9 mouse cellular contexts compared by ENCODE assay signal in the genomic region with DNA sequence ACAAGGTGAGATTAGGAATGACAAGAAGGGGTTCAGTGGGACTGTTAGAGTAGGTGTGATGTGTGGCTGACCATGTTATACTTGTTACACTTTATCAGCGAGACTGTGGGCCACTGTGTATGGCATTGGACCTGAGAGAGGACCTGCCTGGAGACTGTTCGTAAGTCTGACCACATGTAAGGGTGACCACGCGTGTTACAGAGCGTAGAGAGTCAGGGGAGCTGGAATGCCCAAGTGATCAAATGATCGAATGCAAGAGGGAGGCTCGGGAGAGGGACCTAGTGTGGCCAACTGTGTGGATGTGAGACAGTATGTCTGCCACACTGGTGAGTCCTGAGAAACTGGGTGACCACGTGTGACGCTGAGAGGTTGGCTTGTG. TPM values are rescaled to one million over a fixed set of nuclear protein-coding genes. Genes with fewer than 3 reads are reported as not detected.
DNase-seq lines count a peak whose midpoint lies in the region; ATAC-seq and TF ChIP-seq lines count a peak whose summit lies in the region.
"Had no signal": no experiment of that assay in that cellular context is flagged by ENCODE, and none has a peak within 500 bp of the region (broad histone marks: within the 10 kb centered on the region; RNA-seq: fewer than 3 reads in every experiment).

No protein-coding gene starts in this region.

- H3K27ac ChIP-seq in kidney, embryonic 15.5 days, result no peak overlapping the region
- H3K27ac ChIP-seq in kidney, adult 2 months (ENCODE audit: insufficient read depth, low read depth, low read length), result no peak overlapping the region
- H3K27ac ChIP-seq in embryonic facial prominence, embryonic 13.5 days, result peak overlapping the region; percentile 98; the same call in 1 of the 2 replicates
- no peak overlapping the region for H3K27ac ChIP-seq in hindbrain, embryonic 16.5 days (ENCODE audit: low read depth, low read length)
- H3K27ac ChIP-seq in midbrain, embryonic 15.5 days, result no peak overlapping the region

- WGBS in kidney, embryonic 15.5 days, result 44% methylated on average over 9 of the region's 9 CpGs
- 45% methylated on average over 9 of the region's 9 CpGs for WGBS in kidney, adult 2 months
- WGBS in embryonic facial prominence, embryonic 13.5 days, result 26% methylated on average over 9 of the region's 9 CpGs
- WGBS in hindbrain, embryonic 16.5 days, result 41% methylated on average over 9 of the region's 9 CpGs
- WGBS in midbrain, embryonic 15.5 days, result 39% methylated on average over 9 of the region's 9 CpGs

- H3K27me3 ChIP-seq in kidney, embryonic 15.5 days, result peaks cover 30% of the 10 kb centered on the region
- no peaks in the 10 kb centered on the region; the same call in 1 of the 2 replicates for H3K27me3 ChIP-seq in kidney, adult 2 months (replicated peaks; ENCODE audit: control insufficient read depth, insufficient read depth, low read length)
- H3K27me3 ChIP-seq in embryonic facial prominence, embryonic 13.5 days, result peaks cover 9% of the 10 kb centered on the region; the same call in 1 of the 2 replicates
- H3K27me3 ChIP-seq in hindbrain, embryonic 16.5 days (replicated peaks; ENCODE audit: control insufficient read depth, insufficient read depth, low read length), result peaks cover 8% of the 10 kb centered on the region
- peaks cover 3% of the 10 kb centered on the region; the same call in 1 of the 2 replicates for H3K27me3 ChIP-seq in midbrain, embryonic 15.5 days (replicated peaks)

- ATAC-seq in kidney, embryonic 15.5 days (replicated peaks; ENCODE audit: low FRiP score), result no peak; the same call in 1 of the 2 replicates
- ATAC-seq in embryonic facial prominence, embryonic 13.5 days (ENCODE audit: insufficient number of reproducible peaks, insufficient read depth, low FRiP score, low TSS enrichment, low read depth), result no peak
- ATAC-seq in hindbrain, embryonic 16.5 days, result peak; percentile 31; the same call in 1 of the 2 replicates
- peak; percentile 31 for ATAC-seq in midbrain, embryonic 15.5 days (replicated peaks)

- H3K9me3 ChIP-seq in kidney, embryonic 15.5 days (replicated peaks), result no peaks in the 10 kb centered on the region
- H3K9me3 ChIP-seq in embryonic facial prominence, embryonic 13.5 days, result no peaks in the 10 kb centered on the region
- no peaks in the 10 kb centered on the region for H3K9me3 ChIP-seq in hindbrain, embryonic 16.5 days (ENCODE audit: control insufficient read depth, low read length)
- H3K9me3 ChIP-seq in midbrain, embryonic 15.5 days, result no peaks in the 10 kb centered on the region

- no peak overlapping the region for H3K9ac ChIP-seq in kidney, embryonic 15.5 days
- H3K9ac ChIP-seq in embryonic facial prominence, embryonic 13.5 days, result peak overlapping the region; percentile 66
- H3K9ac ChIP-seq in hindbrain, embryonic 16.5 days (ENCODE audit: low read depth, low read length), result no peak overlapping the region
- H3K9ac ChIP-seq in midbrain, embryonic 15.5 days, result 0 out of 2 replicates have a peak overlapping the region, but pooled peaks have one; percentile 13

- H3K36me3 ChIP-seq in kidney, embryonic 15.5 days, result peaks cover 7% of the 10 kb centered on the region
- H3K36me3 ChIP-seq in kidney, adult 2 months (ENCODE audit: control insufficient read depth, insufficient read depth, low read length), result no peaks in the 10 kb centered on the region
- peaks cover 10% of the 10 kb centered on the region for H3K36me3 ChIP-seq in embryonic facial prominence, embryonic 13.5 days
- H3K36me3 ChIP-seq in hindbrain, embryonic 16.5 days (ENCODE audit: control insufficient read depth, insufficient read depth, low read length), result no peaks in the 10 kb centered on the region
- no peaks in the 10 kb centered on the region for H3K36me3 ChIP-seq in midbrain, embryonic 15.5 days (replicated peaks)

- H3K4me3 ChIP-seq in kidney, embryonic 15.5 days (replicated peaks), result peak overlapping the region; percentile 42
- no peak overlapping the region for H3K4me3 ChIP-seq in kidney, adult 2 months (ENCODE audit: insufficient read depth, low read depth, low read length)
- peak overlapping the region; percentile 44 for H3K4me3 ChIP-seq in embryonic facial prominence, embryonic 13.5 days
- H3K4me3 ChIP-seq in hindbrain, embryonic 16.5 days (ENCODE audit: low read length), result no peak overlapping the region
- no peak overlapping the region for H3K4me3 ChIP-seq in midbrain, embryonic 15.5 days

- TF ChIP-seq CTCF in kidney, adult 2 months (conservative IDR thresholded peaks at IDR 0.05; ENCODE audit: insufficient read depth, insufficient read length, low read depth, low read length), result no peak

- no peak for DNase-seq in kidney, adult 2 months
- no peak for DNase-seq in urinary bladder, postnatal 36 days (ENCODE audit: low spot score in 2 of 2)
- no peak for DNase-seq in right cerebral cortex, postnatal 10 days (ENCODE audit: low spot score in 2 of 2)
- no peak for DNase-seq in adrenal gland, adult 2 months

- peaks cover 49% of the 10 kb centered on the region for H3K4me1 ChIP-seq in kidney, embryonic 15.5 days
- no peaks in the 10 kb centered on the region for H3K4me1 ChIP-seq in kidney, adult 2 months (ENCODE audit: control insufficient read depth, insufficient read depth, low read length)
- peaks cover 60% of the 10 kb centered on the region for H3K4me1 ChIP-seq in embryonic facial prominence, embryonic 13.5 days
- H3K4me1 ChIP-seq in hindbrain, embryonic 16.5 days (ENCODE audit: control insufficient read depth, insufficient read depth, low read depth, low read length), result peaks cover 21% of the 10 kb centered on the region
- H3K4me1 ChIP-seq in midbrain, embryonic 15.5 days, result peaks cover 27% of the 10 kb centered on the region

- H3K4me2 ChIP-seq in kidney, embryonic 15.5 days, result peak overlapping the region; percentile 71
- peak overlapping the region; percentile 72 for H3K4me2 ChIP-seq in embryonic facial prominence, embryonic 13.5 days
- peak overlapping the region; percentile 64 for H3K4me2 ChIP-seq in hindbrain, embryonic 16.5 days (ENCODE audit: low read length)
- H3K4me2 ChIP-seq in midbrain, embryonic 15.5 days, result peak overlapping the region; percentile 49

- TF ChIP-seq POLR2A in kidney, adult 2 months (IDR thresholded peaks at IDR 0.05; ENCODE audit: low read depth, low read length), result no peak

RNA-seq across cellular contexts. Expression of gene Gng8, which starts 0.8 kb away (rescaled TPM):
- 6.8 and 7.8 TPM in 2 replicates for polyA plus RNA-seq in kidney, embryonic 15.5 days (2015; fragmentation: Nextera tagmentation; extraction: Ambion mirVana)
- polyA plus RNA-seq in kidney, adult 2 months (2012; rRNA removed), result 3.6 and 3.7 TPM in 2 replicates
- 19.9 and 32.0 TPM in 2 replicates for polyA plus RNA-seq in embryonic facial prominence, embryonic 13.5 days (2015; fragmentation: Nextera tagmentation; extraction: Ambion mirVana)
- 1.5 and 1.6 TPM in 2 replicates for polyA plus RNA-seq in hindbrain, embryonic 16.5 days (2015; fragmentation: Nextera tagmentation; extraction: Ambion mirVana)
- 9.7 and 16.6 TPM in 2 replicates for polyA plus RNA-seq in midbrain, embryonic 15.5 days (2015; fragmentation: Nextera tagmentation; extraction: Ambion mirVana)
- under 1 TPM; 0.43 to 0.69 TPM for total RNA-seq in adrenal gland, adult 2 months (2021)
- polyA plus RNA-seq in adrenal gland, adult 2 months (2012; rRNA removed), result 1.0 and 1.7 TPM in 2 replicates
- total RNA-seq: monocyte, adult 5-6 weeks had no signal

RNA-seq across cellular contexts. Expression of gene Ptgir, which starts 13.9 kb away (rescaled TPM):
- 1.5 and 2.1 TPM in 2 replicates for polyA plus RNA-seq in kidney, embryonic 15.5 days (2015; fragmentation: Nextera tagmentation; extraction: Ambion mirVana)
- 4.0 and 5.0 TPM in 2 replicates for polyA plus RNA-seq in kidney, adult 2 months (2012; rRNA removed)
- polyA plus RNA-seq in embryonic facial prominence, embryonic 13.5 days (2015; fragmentation: Nextera tagmentation; extraction: Ambion mirVana), result 1.2 TPM in 2 replicates
- polyA plus RNA-seq in hindbrain, embryonic 16.5 days (2015; fragmentation: Nextera tagmentation; extraction: Ambion mirVana), result 0.14 and 0.26 TPM in 2 replicates
- polyA plus RNA-seq in midbrain, embryonic 15.5 days (2015; fragmentation: Nextera tagmentation; extraction: Ambion mirVana), result 0.42 and 0.43 TPM in 2 replicates
- total RNA-seq in adrenal gland, adult 2 months (2021), result 1 to 10 TPM in 1 of 2 experiments, under 1 TPM in 1; 0.98 to 3.8 TPM
- polyA plus RNA-seq in adrenal gland, adult 2 months (2012; rRNA removed), result 4.0 and 4.8 TPM in 2 replicates

RNA-seq across cellular contexts. Expression of gene Dact3, which starts 17.2 kb away (rescaled TPM):
- 2.6 TPM in 2 replicates for polyA plus RNA-seq in kidney, embryonic 15.5 days (2015; fragmentation: Nextera tagmentation; extraction: Ambion mirVana)
- 5.5 and 7.5 TPM in 2 replicates for polyA plus RNA-seq in kidney, adult 2 months (2012; rRNA removed)
- 4.9 TPM in 2 replicates for polyA plus RNA-seq in embryonic facial prominence, embryonic 13.5 days (2015; fragmentation: Nextera tagmentation; extraction: Ambion mirVana)
- 2.9 and 3.5 TPM in 2 replicates for polyA plus RNA-seq in hindbrain, embryonic 16.5 days (2015; fragmentation: Nextera tagmentation; extraction: Ambion mirVana)
- 4.7 and 4.8 TPM in 2 replicates for polyA plus RNA-seq in midbrain, embryonic 15.5 days (2015; fragmentation: Nextera tagmentation; extraction: Ambion mirVana)
- total RNA-seq in adrenal gland, adult 2 months (2021), result 1 to 10 TPM; 2.5 to 5.3 TPM
- polyA plus RNA-seq in adrenal gland, adult 2 months (2012; rRNA removed), result 16.2 and 22.1 TPM in 2 replicates
- total RNA-seq: monocyte, adult 5-6 weeks had no signal

RNA-seq across cellular contexts. Expression of gene Calm3, which starts 31.6 kb away (rescaled TPM):
- polyA plus RNA-seq in kidney, embryonic 15.5 days (2015; fragmentation: Nextera tagmentation; extraction: Ambion mirVana), result 116 and 124 TPM in 2 replicates
- polyA plus RNA-seq in kidney, adult 2 months (2012; rRNA removed), result 305 and 325 TPM in 2 replicates
- polyA plus RNA-seq in embryonic facial prominence, embryonic 13.5 days (2015; fragmentation: Nextera tagmentation; extraction: Ambion mirVana), result 104 and 111 TPM in 2 replicates
- polyA plus RNA-seq in hindbrain, embryonic 16.5 days (2015; fragmentation: Nextera tagmentation; extraction: Ambion mirVana), result 419 and 442 TPM in 2 replicates
- polyA plus RNA-seq in midbrain, embryonic 15.5 days (2015; fragmentation: Nextera tagmentation; extraction: Ambion mirVana), result 351 and 370 TPM in 2 replicates
- total RNA-seq in adrenal gland, adult 2 months (2021), result 100 to 1,000 TPM; 254 to 261 TPM
- polyA plus RNA-seq in adrenal gland, adult 2 months (2012; rRNA removed), result 402 and 408 TPM in 2 replicates

RNA-seq across cellular contexts. Expression of gene Prkd2, which starts 49.6 kb away (rescaled TPM):
- polyA plus RNA-seq in kidney, embryonic 15.5 days (2015; fragmentation: Nextera tagmentation; extraction: Ambion mirVana), result 14.6 and 17.7 TPM in 2 replicates
- polyA plus RNA-seq in kidney, adult 2 months (2012; rRNA removed), result 18.3 and 23.3 TPM in 2 replicates
- polyA plus RNA-seq in embryonic facial prominence, embryonic 13.5 days (2015; fragmentation: Nextera tagmentation; extraction: Ambion mirVana), result 20.5 and 20.8 TPM in 2 replicates
- 5.2 and 6.5 TPM in 2 replicates for polyA plus RNA-seq in hindbrain, embryonic 16.5 days (2015; fragmentation: Nextera tagmentation; extraction: Ambion mirVana)
- 6.7 TPM in 2 replicates for polyA plus RNA-seq in midbrain, embryonic 15.5 days (2015; fragmentation: Nextera tagmentation; extraction: Ambion mirVana)
- 10 to 100 TPM; 16.0 to 18.4 TPM for total RNA-seq in adrenal gland, adult 2 months (2021)
- polyA plus RNA-seq in adrenal gland, adult 2 months (2012; rRNA removed), result 39.2 and 47.2 TPM in 2 replicates

Comparison
In these comparisons a context has a peak if more than half of its experiments do, and no peak if none do; other contexts are left out.
1. H3K4me3 ChIP-seq: peak in kidney, embryonic 15.5 days (single experiment) and embryonic facial prominence, embryonic 13.5 days (single experiment); none in kidney, adult 2 months (single experiment), hindbrain, embryonic 16.5 days (single experiment) and midbrain, embryonic 15.5 days (single experiment).
2. ATAC-seq: peak in hindbrain, embryonic 16.5 days (single experiment) and midbrain, embryonic 15.5 days (single experiment); none in kidney, embryonic 15.5 days (single experiment) and embryonic facial prominence, embryonic 13.5 days (single experiment).
3. H3K9ac ChIP-seq: peak in embryonic facial prominence, embryonic 13.5 days (single experiment) and midbrain, embryonic 15.5 days (single experiment); none in kidney, embryonic 15.5 days (single experiment) and hindbrain, embryonic 16.5 days (single experiment).
4. Peak in every context shown above with its lines, with median percentiles within 50 percentile points of each other: H3K4me2 ChIP-seq.